Mouse (Mus musculus) frontal cortex, postnatal 25 days (tissue): ENCODE results near the gene Macf1.
A peak's percentile ranks its signal among the peaks of the same experiment; 100 is the strongest.

Source experiments
- DNase-seq, 2 experiments: peaks; one replicate each; pipeline ENCODE4 v3.0.0; 2022; ENCODE audit warnings: low spot score in 2 of 2

The Macf1 gene

DNA sequence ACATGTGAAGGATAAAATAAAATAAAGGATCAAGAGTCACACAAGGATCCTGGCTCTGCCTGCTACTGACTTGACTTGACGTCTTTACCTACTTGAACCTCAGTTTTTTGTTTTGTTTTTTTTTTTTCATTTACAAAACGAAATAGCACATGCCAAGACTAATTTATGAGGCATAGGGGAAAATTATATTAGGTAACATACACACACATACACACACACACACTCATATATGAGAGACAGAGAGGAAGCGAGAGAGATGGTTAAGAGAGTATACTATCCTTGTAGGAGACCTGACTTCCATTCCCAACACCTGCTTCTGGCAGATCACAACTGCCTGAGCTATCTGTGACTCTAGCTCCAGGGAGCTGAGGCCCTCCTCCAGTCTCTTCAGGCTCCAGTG is at the start of gene Macf1:
Macf1 (minus strand) TSS at position 101 of the 400 bp plus-strand sequence.
- no peak for DNase-seq

GRCm38 (mm10) chr4:123733532-123733931 is 49.4 kb upstream of the Macf1 start:
- DNase-seq, result no peak

DNA sequence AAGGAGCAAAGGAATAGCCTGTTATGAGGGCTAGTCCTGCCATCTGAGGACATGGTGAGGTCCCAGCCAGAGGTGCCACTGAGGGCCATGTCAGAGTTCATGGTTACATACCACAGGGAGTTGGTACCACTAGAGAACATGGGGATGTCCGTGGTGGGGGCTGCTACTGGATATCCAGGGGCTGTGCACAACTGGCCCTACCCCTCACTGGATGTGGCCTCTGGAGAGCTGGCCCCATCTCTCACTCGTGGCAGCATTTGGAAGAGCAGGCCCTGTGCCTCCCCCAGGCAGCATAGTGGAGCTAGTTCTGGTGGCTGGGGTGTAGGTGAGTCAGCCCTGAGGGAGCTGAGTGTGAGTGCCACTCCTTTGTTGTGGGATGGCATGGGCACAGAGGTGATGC is 48.8 kb upstream of the Macf1 start:
- DNase-seq, result no peak

- DNase-seq, result no peak
Observed at GRCm38 (mm10) chr4:123732163-123732910, 48.2 kb upstream of the Macf1 start.

DNA sequence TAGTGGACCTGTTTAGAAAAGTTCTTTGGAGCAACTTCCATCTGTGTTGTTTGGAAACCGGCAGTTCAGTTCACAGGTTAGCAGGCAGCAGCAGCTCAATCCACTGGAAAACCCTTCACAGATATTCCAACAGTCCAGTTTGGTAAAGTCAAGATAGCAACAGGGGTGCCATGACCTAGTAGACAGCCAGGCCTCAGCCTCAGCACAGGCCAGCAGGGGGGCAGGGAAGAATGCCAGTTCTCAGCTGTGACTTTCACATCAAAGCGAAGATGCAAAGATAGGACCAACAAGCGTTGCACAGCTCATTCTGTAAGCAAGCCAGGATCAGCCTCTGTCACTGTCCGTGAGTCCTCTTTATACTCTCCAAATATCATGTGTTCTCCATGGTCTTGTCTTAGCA is 37.6 kb upstream of the Macf1 start:
- DNase-seq, result no peak

DNA sequence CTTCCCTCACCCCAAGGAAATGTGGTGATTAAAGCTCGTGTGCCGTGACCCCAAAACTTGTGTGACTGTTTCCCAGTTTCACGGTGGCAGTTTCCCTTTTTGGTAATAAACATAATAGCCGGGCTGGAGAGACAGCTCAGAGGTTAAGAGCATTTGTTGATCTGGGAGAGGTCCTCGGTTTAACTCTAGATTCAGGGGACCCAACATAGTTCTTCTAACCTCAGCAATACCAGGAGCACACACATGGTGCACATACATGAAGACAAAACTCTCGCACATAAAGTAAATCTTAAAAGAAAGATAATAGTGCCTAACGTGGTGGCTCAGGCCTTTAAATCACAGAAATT is 34.2 kb upstream of the Macf1 start:
- no peak for DNase-seq

GRCm38 (mm10) chr4:123717574-123718433 is 33.6 kb upstream of the Macf1 start, which contains the start of gene Ndufs5:
Gene Ndufs5 (minus strand): TSS chr4:123718202.
- peak; percentile 94 to 95 for DNase-seq

- no peak for DNase-seq
Observed at GRCm38 (mm10) chr4:123712431-123712830, 28.3 kb upstream of the Macf1 start.

DNA sequence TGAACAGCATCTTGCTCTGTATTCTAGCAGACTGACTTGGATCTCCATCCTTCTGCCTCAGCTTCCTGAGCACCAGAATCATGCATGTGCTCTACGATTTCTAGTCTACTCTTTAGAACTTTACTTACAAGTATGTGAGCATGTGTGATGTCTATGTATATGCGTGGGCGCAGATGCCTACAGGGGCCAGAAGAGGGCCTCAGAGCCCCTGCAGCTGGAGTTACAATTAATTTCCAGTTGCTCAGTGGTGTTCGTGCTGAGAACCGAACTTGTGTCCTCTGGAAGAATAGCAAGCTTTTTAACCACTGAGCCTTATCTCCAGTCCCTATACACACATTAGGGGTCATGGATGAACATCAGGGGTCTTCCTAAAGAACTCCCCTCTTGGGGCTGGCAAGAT is 23.2 kb upstream of the Macf1 start:
- no peak for DNase-seq

DNA sequence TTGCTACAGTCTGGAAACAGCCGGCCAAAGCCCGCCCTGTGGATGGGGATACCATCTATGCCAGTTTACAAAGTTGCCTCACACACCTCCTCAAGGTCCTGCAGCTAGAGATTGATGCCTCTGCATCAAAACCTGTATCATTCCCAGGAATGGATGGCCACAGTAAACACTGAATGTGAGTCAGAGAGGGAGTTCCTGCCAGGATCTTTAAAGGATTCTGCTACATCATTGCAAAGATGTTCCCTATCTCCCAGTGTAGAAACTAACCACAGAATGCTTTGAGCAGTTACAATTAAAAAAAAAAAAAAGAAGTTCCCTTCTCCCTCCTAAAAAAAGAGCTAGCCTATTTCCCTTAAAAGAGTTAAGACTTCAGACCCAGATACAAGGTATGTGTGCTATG is 21.2 kb upstream of the Macf1 start:
- DNase-seq, result no peak

DNA sequence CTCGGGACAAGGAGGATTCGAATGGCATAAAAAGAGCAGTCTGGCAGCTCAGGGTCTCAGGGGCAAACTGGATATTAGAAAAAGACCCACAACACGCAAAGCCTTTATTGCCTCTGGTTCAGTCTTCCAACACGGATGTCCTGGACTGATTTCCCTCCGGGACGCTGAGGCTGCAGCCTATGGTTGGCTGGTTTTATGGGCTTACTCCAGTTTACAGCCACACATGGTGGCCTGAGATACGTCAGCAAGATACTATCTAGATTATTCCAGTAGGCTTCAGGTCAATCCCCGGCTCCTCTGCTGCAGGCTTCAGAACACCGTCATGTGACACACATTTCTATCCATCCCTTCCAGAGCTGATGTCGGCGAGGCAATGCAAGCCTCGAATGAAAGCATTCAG is 9.2 kb upstream of the Macf1 start:
- no peak for DNase-seq

GRCm38 (mm10) chr4:123692071-123692470 is 7.9 kb upstream of the Macf1 start:
- no peak for DNase-seq

DNA sequence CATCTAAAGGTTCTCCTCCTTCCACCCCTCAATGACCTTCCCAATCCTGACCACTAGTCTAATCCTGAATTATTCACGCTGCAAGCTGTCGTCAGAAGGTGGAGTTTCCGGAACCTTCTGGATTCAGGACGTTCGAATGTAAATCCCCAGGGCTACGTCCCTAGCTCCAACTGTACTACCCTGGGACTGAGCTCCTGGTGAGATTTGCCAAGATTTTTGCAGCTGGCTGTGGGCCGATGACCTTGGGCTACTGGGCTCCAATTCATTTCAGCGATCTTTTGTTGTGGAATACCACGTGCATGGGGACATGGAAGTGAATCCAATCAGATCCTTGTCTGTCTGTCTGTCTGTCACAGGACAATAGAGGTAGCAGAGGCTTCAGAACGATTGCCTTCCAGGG is 6.2 kb upstream of the Macf1 start:
- no peak for DNase-seq

GRCm38 (mm10) chr4:123687025-123687781 is 3.0 kb upstream of the Macf1 start:
- DNase-seq, result no peak

- no peak for DNase-seq
Observed at GRCm38 (mm10) chr4:123686368-123687024, 2.3 kb upstream of the Macf1 start.

- DNase-seq, result no peak
Observed at GRCm38 (mm10) chr4:123685506-123686242, 1.5 kb upstream of the Macf1 start.

DNA sequence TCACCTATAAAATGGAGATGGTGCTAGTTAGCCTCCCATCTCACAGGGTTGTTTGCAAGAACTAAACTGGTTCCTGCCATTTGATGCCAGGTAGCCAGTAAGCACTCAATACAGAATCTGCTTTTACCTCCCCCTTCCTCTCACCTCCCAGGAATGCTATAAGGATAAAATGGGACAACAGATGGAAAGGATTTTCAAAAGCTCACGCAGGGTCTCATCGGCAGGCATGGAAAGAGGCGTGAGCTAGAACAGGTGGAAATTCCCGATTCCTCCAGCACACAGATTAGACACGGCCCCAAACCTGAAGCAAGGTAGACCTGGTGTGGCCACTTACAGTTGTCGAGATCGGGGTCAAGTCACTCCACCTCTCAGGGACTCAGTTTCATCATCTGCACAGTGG is 886 bp upstream of the Macf1 start:
- DNase-seq, result no peak

DNA sequence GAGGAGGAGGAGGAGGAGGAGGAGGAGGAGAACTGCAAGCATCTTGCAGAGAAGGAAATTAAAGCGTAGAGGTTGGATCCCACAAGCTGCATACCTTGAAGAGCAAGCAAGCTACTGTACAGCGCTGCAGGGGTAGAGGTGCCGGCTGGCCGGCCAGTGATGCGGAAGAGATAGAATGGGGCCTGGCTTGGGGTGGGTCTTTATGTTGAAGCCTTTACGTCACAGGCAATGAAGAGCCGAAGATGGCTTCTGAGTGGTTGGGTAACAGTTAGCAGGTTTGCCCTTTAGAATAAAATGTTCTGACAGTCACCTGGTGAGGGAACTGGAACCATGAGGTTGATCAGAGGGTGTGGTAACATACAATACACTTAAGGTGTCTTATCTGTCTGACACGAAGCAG is 1.9 kb downstream of the Macf1 start:
- no peak for DNase-seq

- no peak for DNase-seq
Observed at GRCm38 (mm10) chr4:123680962-123681361, 3.2 kb downstream of the Macf1 start.

- peak in 1 of 2 experiments; percentile 47 for DNase-seq
Observed at GRCm38 (mm10) chr4:123677060-123677804, 6.9 kb downstream of the Macf1 start.
